In the genomic region with DNA sequence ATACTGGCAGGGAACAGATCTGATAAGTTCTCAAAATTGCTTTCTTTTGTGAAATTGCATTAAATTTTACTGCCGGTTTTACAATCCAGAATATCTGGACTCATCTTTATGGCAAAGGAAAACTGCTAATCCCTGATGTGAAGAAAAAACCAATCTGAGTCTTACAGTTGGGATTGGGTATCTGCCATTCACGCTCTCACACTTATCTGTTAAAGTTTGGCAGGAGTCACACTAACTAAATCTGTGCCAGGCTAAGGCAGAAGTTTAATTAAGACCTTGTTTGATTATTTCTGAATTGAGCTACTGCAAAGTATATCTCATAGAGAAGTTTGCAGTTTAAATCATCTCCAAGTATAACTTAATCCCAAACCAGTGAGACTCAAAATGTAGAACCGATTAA, we compare ENCODE assay signal across 27 mouse cellular contexts.
"Had no signal": no experiment of that assay in that cellular context is flagged by ENCODE, and none has a peak within 500 bp of the region (broad histone marks: within the 10 kb centered on the region; RNA-seq: fewer than 3 reads in every experiment).

No protein-coding gene starts in this region.

- H3K9me3 ChIP-seq: heart, embryonic 10.5 days; heart, embryonic 13.5 days; heart, embryonic 15.5 days; hindbrain, embryonic 13.5 days; hindbrain, embryonic 15.5 days; kidney, embryonic 15.5 days; limb, embryonic 13.5 days; limb, embryonic 15.5 days; liver, embryonic 12.5 days had no signal

- H3K4me3 ChIP-seq: gastrocnemius, adult 2 months; heart, embryonic 10.5 days; heart, embryonic 13.5 days; heart, embryonic 15.5 days; hindbrain, embryonic 13.5 days; hindbrain, embryonic 15.5 days; kidney, embryonic 15.5 days; limb, embryonic 13.5 days; limb, embryonic 15.5 days; liver, embryonic 12.5 days had no signal

- H3K4me1 ChIP-seq: heart, embryonic 10.5 days; heart, embryonic 13.5 days; heart, embryonic 15.5 days; hindbrain, embryonic 13.5 days; hindbrain, embryonic 15.5 days; kidney, embryonic 15.5 days; limb, embryonic 13.5 days; limb, embryonic 15.5 days; liver, embryonic 12.5 days had no signal

- H3K36me3 ChIP-seq: heart, embryonic 10.5 days; heart, embryonic 13.5 days; heart, embryonic 15.5 days; hindbrain, embryonic 13.5 days; hindbrain, embryonic 15.5 days; kidney, embryonic 15.5 days; limb, embryonic 13.5 days; limb, embryonic 15.5 days; liver, embryonic 12.5 days had no signal

- ATAC-seq: hindbrain, postnatal 0 days; intestine, embryonic 16.5 days; liver, embryonic 12.5 days had no signal

- H3K9ac ChIP-seq: heart, embryonic 13.5 days; heart, embryonic 15.5 days; hindbrain, embryonic 13.5 days; hindbrain, embryonic 15.5 days; kidney, embryonic 15.5 days; limb, embryonic 13.5 days; limb, embryonic 15.5 days; liver, embryonic 12.5 days; liver, embryonic 14.5 days had no signal

- H3K4me2 ChIP-seq: heart, embryonic 13.5 days; heart, embryonic 15.5 days; hindbrain, embryonic 13.5 days; hindbrain, embryonic 15.5 days; kidney, embryonic 15.5 days; limb, embryonic 13.5 days; limb, embryonic 15.5 days; liver, embryonic 12.5 days had no signal

- H3K27me3 ChIP-seq: heart, embryonic 13.5 days; heart, embryonic 15.5 days; hindbrain, embryonic 13.5 days; hindbrain, embryonic 15.5 days; kidney, embryonic 15.5 days; limb, embryonic 13.5 days; limb, embryonic 15.5 days; liver, embryonic 12.5 days had no signal

- H3K27ac ChIP-seq: gastrocnemius, adult 2 months; heart, embryonic 10.5 days; heart, embryonic 13.5 days; heart, embryonic 15.5 days; hindbrain, embryonic 13.5 days; hindbrain, embryonic 15.5 days; hindbrain, postnatal 0 days; kidney, embryonic 15.5 days; kidney, postnatal 0 days; limb, embryonic 13.5 days; limb, embryonic 15.5 days; liver, embryonic 12.5 days; liver, embryonic 14.5 days had no signal

- DNase-seq: gastrocnemius, adult 2 months; gastrocnemius, postnatal 10 days; gastrocnemius, postnatal 25 days; heart, adult 18-20 months; heart, postnatal 14 days; heart, postnatal 36 days; kidney, adult 11 months; kidney, adult 2 months; kidney, adult 9 months; kidney, postnatal 14 days; kidney, postnatal 36 days; layer of hippocampus, adult 9-11 months; layer of hippocampus, postnatal 36 days; left cerebral cortex, postnatal 4 days had no signal
